Mouse (Mus musculus) heart, postnatal 0 days (tissue): ENCODE results near the gene Psmc3ip. TPM values are rescaled to one million over a fixed set of nuclear protein-coding genes. Genes with fewer than 3 reads are reported as not detected.

Source experiments
- ATAC-seq: fragments of 200-750 bp; cut with Nextera tagmentation; 2 replicates; pipeline ENCODE4 v1.8.0; 2017; ENCODE audit warnings: low read depth, moderate number of reproducible peaks, moderate library complexity; ENCODE audit not compliant: insufficient read depth
- DNase-seq: peaks from one replicate; pipeline ENCODE4 v3.0.0-alpha.2; 2016; ENCODE audit warnings: low spot score
- H3K27ac ChIP-seq: fragments of 300-500 bp; sonication (generic); 2 replicates; pipeline ENCODE4 v1.5.1; 2014; ENCODE audit warnings: low read depth, mild to moderate bottlenecking
- H3K27me3 ChIP-seq: fragments of 300-500 bp; sonication (generic); 2 replicates; pipeline ENCODE4 v1.6.1; 2014; ENCODE audit warnings: low read length, mixed read lengths; ENCODE audit not compliant: control insufficient read depth, insufficient read depth
- H3K36me3 ChIP-seq: fragments of 300-500 bp; sonication (generic); replicated peaks from 2 replicates; pipeline ENCODE4 v1.6.1; 2014; ENCODE audit warnings: low read length, mixed read lengths; ENCODE audit not compliant: control insufficient read depth, insufficient read depth
- H3K4me1 ChIP-seq: fragments of 300-500 bp; sonication (generic); 2 replicates; pipeline ENCODE4 v1.6.1; 2014; ENCODE audit warnings: antibody characterized with exemption; ENCODE audit not compliant: control insufficient read depth, insufficient read depth
- H3K4me2 ChIP-seq: fragments of 300-500 bp; sonication (generic); 2 replicates; pipeline ENCODE4 v1.6.1; 2014; ENCODE audit warnings: low read depth, mild to moderate bottlenecking, low read length, moderate library complexity
- H3K4me3 ChIP-seq: fragments of 300-500 bp; sonication (generic); 2 replicates; pipeline ENCODE4 v1.5.1; 2014; ENCODE audit warnings: low read depth, low read length
- H3K9ac ChIP-seq: fragments of 300-500 bp; sonication (generic); replicated peaks from 2 replicates; pipeline ENCODE4 v1.6.1; 2014; ENCODE audit warnings: low read depth, low read length, mixed read lengths
- H3K9me3 ChIP-seq: fragments of 300-500 bp; sonication (generic); replicated peaks from 2 replicates; pipeline ENCODE4 v1.6.1; 2016; ENCODE audit warnings: low read length; ENCODE audit not compliant: control insufficient read depth
- CTCF ChIP-seq: IDR thresholded peaks from 2 replicates; pipeline ENCODE4 v1.5.1; 2016; ENCODE audit warnings: antibody characterized with exemption, control low read depth, low read depth
- EP300 ChIP-seq: IDR thresholded peaks from 2 replicates; pipeline ENCODE4 v1.6.1; 2016; ENCODE audit warnings: antibody characterized with exemption, low read depth
- WGBS: fragments of 180-500 bp; shearing (Covaris S2); extraction: QIAGEN DNeasy Blood & Tissue Kit; methylation state at CpG from one replicate; pipeline ENCODE4 v1.1.7; 2014; 5-methylcytosine and 5-hydroxymethylcytosine counted together
- polyA plus RNA-seq: library from polyadenylated mRNA; unstranded; fragments of >200 nt; fragmentation: Nextera tagmentation; extraction: Ambion mirVana; gene quantifications from 2 replicates; pipeline ENCODE4 v1.2.1, GENCODE M21; 2015
- total RNA-seq: library from RNA; depleted of rRNA; stranded (reverse); fragments of >200 nt; gene quantifications from 2 replicates; pipeline ENCODE4 v1.2.3, GENCODE M21; 2014; ENCODE audit warnings: low replicate concordance

The Psmc3ip gene
- total and polyA plus RNA-seq, 2 experiments from 2014 or later = 1.2 to 10.3 TPM

GRCm38 (mm10) chr11:101094930-101095313 lies 314 bp downstream of the Psmc3ip start:
- peaks cover 71% of the 10 kb centered on the region for H3K36me3 ChIP-seq
- peak overlapping the region; percentile 79 for H3K4me3 ChIP-seq
- no peaks in the 10 kb centered on the region; the same call in 1 of the 2 replicates for H3K4me1 ChIP-seq
- no peaks in the 10 kb centered on the region for H3K27me3 ChIP-seq
- H3K9ac ChIP-seq = peak overlapping the region; percentile 86; the same call in 1 of the 2 replicates
- H3K9me3 ChIP-seq = no peaks in the 10 kb centered on the region
- no peak for TF ChIP-seq EP300
- TF ChIP-seq CTCF = no peak
- peak overlapping the region; percentile 100; the same call in 1 of the 2 replicates for H3K27ac ChIP-seq
- H3K4me2 ChIP-seq = peak overlapping the region; percentile 88
- 1% methylated on average over 18 of the region's 18 CpGs for WGBS
- DNase-seq (no peak), ATAC-seq (no peak)

- peaks cover 16% of the 10 kb centered on the region for H3K4me1 ChIP-seq
- H3K36me3 ChIP-seq = peaks cover 55% of the 10 kb centered on the region
- no peak for TF ChIP-seq EP300
- TF ChIP-seq CTCF = no peak
- no peak overlapping the region for H3K4me3 ChIP-seq
- no peak overlapping the region for H3K4me2 ChIP-seq
- H3K27me3 ChIP-seq = no peaks in the 10 kb centered on the region
- 90% methylated on average over 1 of the region's 1 CpGs for WGBS
- H3K9ac ChIP-seq = no peak overlapping the region
- ATAC-seq (no peak), DNase-seq (no peak)
- no peaks in the 10 kb centered on the region for H3K9me3 ChIP-seq
- H3K27ac ChIP-seq = no peak overlapping the region
These were observed 5.3 kb downstream of the Psmc3ip start for GRCm38 (mm10) chr11:101089931-101090330.

- Histone ChIP-seq H3K4me2 (peak overlapping the region; percentile 76), H3K4me1 (peaks cover 24% of the 10 kb centered on the region)
- TF ChIP-seq EP300 (no peak), CTCF (no peak)
These were observed 7.6 kb downstream of the Psmc3ip start for GRCm38 (mm10) chr11:101087682-101088055.

GRCm38 (mm10) chr11:101086756-101087681 lies 8.2 kb downstream of the Psmc3ip start, which contains the start of gene Mlx:
TSS of gene Mlx (plus strand) at chr11:101087277.
- Histone ChIP-seq H3K4me2 (peak within 1 kb of the TSS; percentile 76), H3K4me1 (peaks cover 24% of the 10 kb centered on the region), H3K9ac (peak within 1 kb of the TSS; percentile 67), H3K27me3 (no peaks in the 10 kb centered on the region), H3K4me3 (peak within 1 kb of the TSS; percentile 70), H3K36me3 (peaks cover 39% of the 10 kb centered on the region), H3K9me3 (no peaks in the 10 kb centered on the region), H3K27ac (peak within 1 kb of the TSS; percentile 80)
- peak; percentile 86 for ATAC-seq
- TF ChIP-seq EP300 (0 out of 2 replicates have a peak, but pooled peaks have one; percentile 41), CTCF (no peak)
- WGBS = 1% methylated on average over 50 of the region's 52 CpGs
- peak; percentile 95 for DNase-seq

More at GRCm38 (mm10) chr11:101087682-101088055, 7.6 kb downstream of the Psmc3ip start:
- H3K9me3 ChIP-seq = no peaks in the 10 kb centered on the region
- WGBS = 8% methylated on average over 8 of the region's 8 CpGs
- no peak for DNase-seq
- H3K4me3 ChIP-seq = peak overlapping the region; percentile 70
- ATAC-seq = no peak
- no peaks in the 10 kb centered on the region for H3K27me3 ChIP-seq
- H3K9ac ChIP-seq = peak overlapping the region; percentile 67
- peaks cover 46% of the 10 kb centered on the region for H3K36me3 ChIP-seq
- peak overlapping the region; percentile 80 for H3K27ac ChIP-seq

- Histone ChIP-seq H3K9me3 (no peaks in the 10 kb centered on the region), H3K27me3 (0 out of 2 replicates have a peak, but pooled peaks cover 1% of the 10 kb centered on the region), H3K4me3 (0 out of 2 replicates have a peak overlapping the region, but pooled peaks have one; percentile 70), H3K4me2 (peak overlapping the region; percentile 76), H3K9ac (peak overlapping the region; percentile 67; the same call in 1 of the 2 replicates), H3K27ac (peak overlapping the region; percentile 80), H3K4me1 (peaks cover 24% of the 10 kb centered on the region), H3K36me3 (peaks cover 32% of the 10 kb centered on the region)
- no peak for ATAC-seq
- no peak for DNase-seq
- TF ChIP-seq EP300 (no peak), CTCF (no peak)
- WGBS = 69% methylated on average over 6 of the region's 6 CpGs
These were observed 8.9 kb downstream of the Psmc3ip start for GRCm38 (mm10) chr11:101086323-101086674.
